Mouse (Mus musculus) spleen, adult 2 months (tissue): ENCODE results near the gene Scimp. TPM values are rescaled to one million over a fixed set of nuclear protein-coding genes. Genes with fewer than 3 reads are reported as not detected.
A peak's percentile ranks its signal among the peaks of the same experiment; 100 is the strongest.

Source experiments
- DNase-seq, 2 experiments: peaks; one replicate each; pipeline versions ENCODE4 v3.0.0 to v3.0.0-alpha.2; 2012 to 2021; ENCODE audit warnings: low spot score in 2 of 2, low read depth in 1 of 2
- H3K27ac ChIP-seq: fragments of 200-500 bp; 2 replicates; pipeline ENCODE4 v1.5.1; 2012; ENCODE audit warnings: low read length, inconsistent platforms; ENCODE audit not compliant: insufficient read depth
- H3K27me3 ChIP-seq: fragments of 200-500 bp; 2 replicates; pipeline ENCODE4 v1.6.1; 2012; ENCODE audit warnings: mild to moderate bottlenecking, moderate library complexity, low read length, inconsistent platforms; ENCODE audit not compliant: control insufficient read depth, insufficient read depth
- H3K36me3 ChIP-seq: fragments of 200-500 bp; 2 replicates; pipeline ENCODE4 v1.6.1; 2012; ENCODE audit warnings: mild to moderate bottlenecking, low read length, inconsistent platforms; ENCODE audit not compliant: control insufficient read depth, insufficient read depth
- H3K4me1 ChIP-seq: fragments of 200-500 bp; 2 replicates; pipeline ENCODE4 v1.6.1; 2011; ENCODE audit warnings: inconsistent platforms; ENCODE audit not compliant: control insufficient read depth, insufficient read depth, insufficient read length
- H3K4me3 ChIP-seq: fragments of 200-500 bp; 2 replicates; pipeline ENCODE4 v1.5.1; 2011; ENCODE audit warnings: mild to moderate bottlenecking, inconsistent platforms; ENCODE audit not compliant: insufficient read depth, insufficient read length; ENCODE audit errors: extremely low read depth
- CTCF ChIP-seq: fragments of 200-500 bp; IDR thresholded peaks from 2 replicates; pipeline ENCODE4 v1.5.1; 2011; ENCODE audit warnings: mild to moderate bottlenecking, inconsistent platforms; ENCODE audit not compliant: insufficient read depth, insufficient read length, insufficient replicate concordance; ENCODE audit errors: extremely low read depth
- POLR2A ChIP-seq: fragments of 200-500 bp; IDR thresholded peaks from 2 replicates; pipeline ENCODE4 v1.6.1; 2011; ENCODE audit warnings: low read depth, low read length, inconsistent platforms
- whole genome bisulfite sequencing: fragments of 180-500 bp; shearing (Covaris S2); methylation state at CpG from one replicate; pipeline ENCODE4 v1.1.7; 2018; 5-methylcytosine and 5-hydroxymethylcytosine counted together
- polyA plus RNA-seq: library from polyadenylated mRNA; depleted of rRNA; stranded (reverse); fragments of >200 nt; gene quantifications from 2 replicates; pipeline ENCODE4 v1.2.3, GENCODE M21; 2012

The Scimp gene
- polyA plus RNA-seq, 1 experiment: 7.6 TPM

DNA sequence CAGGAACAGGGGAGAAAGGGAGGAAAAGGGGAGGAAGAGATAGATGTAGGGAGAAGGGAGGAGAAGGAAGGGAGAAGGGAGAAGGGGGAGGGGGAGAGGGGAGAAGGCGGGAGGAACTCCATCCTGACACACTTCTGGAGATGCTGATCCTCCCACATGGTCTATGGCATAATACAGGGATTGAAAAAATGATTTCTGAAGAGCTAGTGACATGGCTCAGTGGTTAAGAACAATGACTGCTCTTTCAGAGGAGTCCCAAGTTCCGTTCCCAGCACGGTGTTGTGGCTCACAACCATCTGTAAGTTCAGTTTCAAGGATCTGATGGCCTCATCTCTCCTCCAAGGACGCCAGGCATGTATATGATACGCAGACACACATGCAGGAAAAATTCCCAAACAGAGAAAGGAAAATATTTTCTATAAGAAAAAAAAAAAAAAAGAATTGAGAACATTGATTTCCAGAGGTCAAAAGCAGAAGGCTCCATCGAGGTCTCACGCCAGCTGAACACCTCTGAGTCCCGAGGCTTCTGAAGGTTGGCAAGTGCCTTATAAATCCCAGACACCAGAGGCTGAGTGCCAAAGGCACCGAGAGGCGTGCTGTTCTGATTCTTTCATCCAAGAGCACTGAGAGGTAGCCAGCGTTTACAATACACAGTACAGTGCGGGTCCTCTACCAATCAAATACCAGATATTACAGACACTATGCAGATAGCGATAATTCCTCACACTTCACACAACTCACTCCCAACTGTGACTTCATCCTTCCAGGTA, 730 bp downstream of the Scimp start:
- no peak for DNase-seq
- peak overlapping the region; percentile 44 for H3K4me3 ChIP-seq
- peaks cover 18% of the 10 kb centered on the region; the same call in 1 of the 2 replicates for H3K4me1 ChIP-seq
- H3K27ac ChIP-seq: peak overlapping the region; percentile 92
- WGBS: 68% methylated on average over 13 of the region's 13 CpGs
- no peaks in the 10 kb centered on the region for H3K27me3 ChIP-seq
- H3K36me3 ChIP-seq: no peaks in the 10 kb centered on the region
- TF ChIP-seq POLR2A: no peak

DNA sequence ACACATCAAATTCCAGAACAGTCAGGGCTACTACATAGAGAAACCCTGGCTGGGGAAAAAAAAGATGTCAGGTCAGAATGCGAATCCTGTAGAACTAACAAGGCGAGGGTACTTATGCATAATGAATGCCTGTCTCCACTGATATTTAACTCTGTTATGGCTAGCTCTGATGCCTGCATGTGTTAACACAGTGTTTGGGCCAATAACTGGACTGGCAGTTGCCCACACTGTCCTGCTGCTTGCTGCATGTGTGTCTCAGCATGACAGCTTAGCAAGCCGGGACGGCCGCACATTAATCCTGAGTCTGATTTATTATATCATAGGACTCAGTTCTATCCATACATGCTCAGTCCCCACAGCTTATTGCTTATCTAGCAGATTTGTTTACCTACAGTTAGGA, 1.3 kb downstream of the Scimp start:
- H3K27me3 ChIP-seq: no peaks in the 10 kb centered on the region
- WGBS: 93% methylated on average over 5 of the region's 5 CpGs
- H3K27ac ChIP-seq: no peak overlapping the region
- H3K4me1 ChIP-seq: peaks cover 21% of the 10 kb centered on the region; the same call in 1 of the 2 replicates
- no peaks in the 10 kb centered on the region for H3K36me3 ChIP-seq
- DNase-seq: no peak
- TF ChIP-seq POLR2A: no peak
- no peak for TF ChIP-seq CTCF
- H3K4me3 ChIP-seq: no peak overlapping the region

DNA sequence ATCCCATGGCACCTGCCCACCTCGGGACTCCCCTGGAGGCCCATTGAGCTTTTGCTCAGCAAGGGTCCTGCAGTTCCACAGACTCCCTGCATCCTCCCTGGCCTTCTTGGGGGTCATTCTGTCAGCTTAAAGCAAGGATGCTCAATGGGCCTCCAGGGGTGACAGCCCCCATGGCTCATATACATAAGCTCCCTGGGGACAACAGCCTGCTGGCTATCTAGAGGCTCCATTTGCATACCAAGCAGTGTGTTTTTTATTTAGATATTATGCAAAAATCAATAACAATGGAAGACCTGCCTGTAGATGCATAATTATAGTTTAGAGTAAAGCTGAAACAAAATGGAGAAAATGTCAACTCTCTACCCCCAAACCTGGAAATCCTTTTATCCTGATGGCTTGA, 3.4 kb downstream of the Scimp start:
- TF ChIP-seq POLR2A (no peak), CTCF (no peak)
- Histone ChIP-seq H3K4me3 (no peak overlapping the region), H3K27me3 (no peaks in the 10 kb centered on the region), H3K36me3 (no peaks in the 10 kb centered on the region), H3K27ac (no peak overlapping the region), H3K4me1 (peaks cover 40% of the 10 kb centered on the region)
- 88% methylated on average over 1 of the region's 1 CpGs for WGBS
- no peak for DNase-seq

DNA sequence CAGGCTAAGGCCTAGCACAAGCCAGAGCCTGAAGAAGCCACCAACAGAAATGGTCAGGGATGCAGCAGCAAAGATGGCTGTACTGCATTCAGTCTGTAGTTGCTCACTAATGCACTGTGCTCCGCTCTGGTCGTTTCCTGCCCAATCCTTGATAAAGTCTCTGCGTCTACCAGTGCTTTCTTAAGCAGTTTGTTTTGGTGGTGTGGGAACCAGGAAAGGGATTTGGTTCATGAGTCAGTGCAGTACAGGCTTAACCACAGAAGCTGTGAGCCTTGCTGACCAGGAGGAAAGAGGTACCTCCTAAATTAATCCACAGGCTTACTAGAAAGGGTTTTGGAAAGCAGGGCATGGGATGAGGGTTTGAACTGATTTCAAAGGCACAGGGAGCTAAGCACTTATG, 4.3 kb downstream of the Scimp start:
- no peak overlapping the region for H3K4me3 ChIP-seq
- DNase-seq: no peak

DNA sequence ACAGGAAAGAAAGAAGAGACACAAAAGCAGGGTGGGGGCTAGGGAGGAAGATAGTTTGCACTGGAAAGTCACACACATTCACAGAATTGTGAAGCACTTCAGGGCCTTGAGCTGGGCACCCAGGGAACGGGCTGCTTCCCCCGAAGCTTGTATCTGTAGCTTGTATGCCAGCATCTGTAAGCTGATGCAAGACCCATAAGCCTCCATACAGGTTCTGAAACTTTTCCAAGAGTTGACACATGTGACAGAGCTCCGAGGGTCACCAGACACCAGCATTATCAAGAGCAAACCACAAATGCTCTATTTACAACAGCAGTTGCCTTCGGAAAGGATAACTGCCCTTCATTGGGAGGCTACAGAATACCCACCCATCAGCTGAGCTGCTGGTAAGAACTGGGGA, 4.8 kb downstream of the Scimp start:
- peaks cover 40% of the 10 kb centered on the region for H3K4me1 ChIP-seq

More for the DNA sequence above, 4.3 kb downstream of the Scimp start:
- TF ChIP-seq CTCF (no peak), POLR2A (no peak)
- H3K4me1 ChIP-seq: peaks cover 42% of the 10 kb centered on the region
- no peaks in the 10 kb centered on the region for H3K36me3 ChIP-seq
- H3K27me3 ChIP-seq: no peaks in the 10 kb centered on the region
- H3K27ac ChIP-seq: no peak overlapping the region
- WGBS: 68% methylated on average over 3 of the region's 3 CpGs

DNA sequence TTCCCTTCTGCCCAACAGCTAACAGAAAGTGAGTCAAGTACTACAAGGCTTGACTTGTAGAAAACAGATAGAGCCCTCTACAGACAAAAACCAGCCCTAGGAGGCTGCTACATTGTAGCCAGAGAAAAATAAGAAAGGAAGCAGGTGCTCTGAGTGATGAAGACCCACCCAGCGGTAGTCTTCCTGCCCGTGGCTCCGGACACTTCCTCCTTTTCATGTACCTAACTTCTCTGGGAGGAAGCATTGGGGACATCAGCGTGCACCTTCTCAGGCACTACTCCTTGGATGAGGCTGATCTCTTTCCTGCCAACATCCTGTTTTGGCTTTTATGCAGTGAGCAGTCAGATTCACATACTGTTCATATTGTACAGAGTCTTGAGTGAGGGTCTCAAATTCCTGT, 5.7 kb downstream of the Scimp start:
- no peak for DNase-seq
- peak overlapping the region; percentile 58 for H3K27ac ChIP-seq
- 9% methylated on average over 4 of the region's 4 CpGs for WGBS
- no peaks in the 10 kb centered on the region for H3K27me3 ChIP-seq
- no peaks in the 10 kb centered on the region for H3K36me3 ChIP-seq
- no peak for TF ChIP-seq CTCF
- H3K4me1 ChIP-seq: peaks cover 39% of the 10 kb centered on the region
- H3K4me3 ChIP-seq: no peak overlapping the region

More for the DNA sequence above, 4.8 kb downstream of the Scimp start:
- Histone ChIP-seq H3K27ac (0 out of 2 replicates have a peak overlapping the region, but pooled peaks have one; percentile 5), H3K4me3 (no peak overlapping the region), H3K27me3 (no peaks in the 10 kb centered on the region), H3K36me3 (no peaks in the 10 kb centered on the region)
- WGBS: 78% methylated on average over 4 of the region's 4 CpGs
- DNase-seq: no peak
- no peak for TF ChIP-seq CTCF
- no peak for TF ChIP-seq POLR2A

DNA sequence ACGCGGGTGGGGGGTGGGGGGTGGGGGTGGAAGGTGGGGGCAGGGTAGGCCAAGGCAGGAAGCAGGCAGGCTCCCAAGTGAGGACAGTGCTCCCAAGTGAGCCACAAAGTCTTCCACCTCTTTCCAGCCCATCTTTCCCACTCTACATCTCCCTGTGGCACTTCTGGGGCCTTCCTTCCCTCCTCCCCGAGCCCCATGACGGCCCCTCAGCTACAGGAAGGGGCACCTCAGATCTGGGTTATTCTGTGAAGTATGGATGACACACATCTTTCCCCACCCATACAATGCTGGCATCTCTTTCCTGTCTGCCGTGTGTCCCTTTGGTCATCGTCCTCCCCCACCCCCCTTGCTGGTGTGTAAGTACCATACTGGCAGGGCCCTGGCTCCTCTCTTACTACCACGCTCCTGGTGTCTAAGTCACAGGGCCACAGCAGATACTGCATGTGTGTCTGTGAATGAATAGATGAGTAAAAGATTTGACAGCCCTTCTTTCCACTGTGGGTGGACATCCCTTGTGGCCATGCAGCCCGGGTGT, 6.7 kb downstream of the Scimp start:
- H3K36me3 ChIP-seq: no peaks in the 10 kb centered on the region
- no peak overlapping the region for H3K4me3 ChIP-seq
- no peak for DNase-seq
- H3K4me1 ChIP-seq: peaks cover 35% of the 10 kb centered on the region
- peak overlapping the region; percentile 85 for H3K27ac ChIP-seq
- TF ChIP-seq CTCF (no peak), POLR2A (no peak)
- WGBS: 40% methylated on average over 8 of the region's 8 CpGs
- no peaks in the 10 kb centered on the region for H3K27me3 ChIP-seq
